Mouse (Mus musculus) kidney, embryonic 16.5 days (tissue): ENCODE data around the gene Ppat. TPM values are rescaled to one million over a fixed set of nuclear protein-coding genes. Genes with fewer than 3 reads are reported as not detected.

ENCODE experiments used
- ATAC-seq: fragments of 200-750 bp; cut with Nextera tagmentation; 2 replicates; pipeline ENCODE4 v1.8.0; 2017; ENCODE audit warnings: moderate TSS enrichment; ENCODE audit not compliant: low FRiP score, low TSS enrichment
- H3K27ac ChIP-seq: fragments of 300-500 bp; sonication (generic); 2 replicates; pipeline ENCODE4 v1.5.1; 2014; ENCODE audit warnings: low read length
- H3K27me3 ChIP-seq: fragments of 300-500 bp; sonication (generic); 2 replicates; pipeline ENCODE4 v1.6.1; 2014; ENCODE audit warnings: low read length, control low read depth, mixed read lengths; ENCODE audit not compliant: insufficient read depth
- H3K36me3 ChIP-seq: fragments of 300-500 bp; sonication (generic); 2 replicates; pipeline ENCODE4 v1.6.1; 2014; ENCODE audit warnings: low read length, control low read depth, mixed read lengths; ENCODE audit not compliant: insufficient read depth
- H3K4me1 ChIP-seq: fragments of 300-500 bp; sonication (generic); 2 replicates; pipeline ENCODE4 v1.6.1; 2014; ENCODE audit warnings: low read length, control low read depth, mixed read lengths; ENCODE audit not compliant: insufficient read depth
- H3K4me2 ChIP-seq: fragments of 300-500 bp; sonication (generic); replicated peaks from 2 replicates; pipeline ENCODE4 v1.6.1; 2014; ENCODE audit warnings: low read depth, low read length
- H3K4me3 ChIP-seq: fragments of 300-500 bp; sonication (generic); 2 replicates; pipeline ENCODE4 v1.5.1; 2014; ENCODE audit warnings: mild to moderate bottlenecking, low read length
- H3K9ac ChIP-seq: fragments of 300-500 bp; sonication (generic); replicated peaks from 2 replicates; pipeline ENCODE4 v1.6.1; 2014; ENCODE audit warnings: low read length
- H3K9me3 ChIP-seq: fragments of 300-500 bp; sonication (generic); 2 replicates; pipeline ENCODE4 v1.6.1; 2016; ENCODE audit warnings: low read length, control low read depth
- WGBS: fragments of 180-500 bp; shearing (Covaris S2); extraction: QIAGEN DNeasy Blood & Tissue Kit; methylation state at CpG from one replicate; pipeline ENCODE4 v1.1.7; 2014; 5-methylcytosine and 5-hydroxymethylcytosine counted together
- polyA plus RNA-seq: library from polyadenylated mRNA; unstranded; fragments of >200 nt; fragmentation: Nextera tagmentation; extraction: Ambion mirVana; gene quantifications from 2 replicates; pipeline ENCODE4 v1.2.1, GENCODE M21; 2015

Gene Ppat
- polyA plus RNA-seq, 1 experiment from 2014 or later = 42.4 TPM

- Histone ChIP-seq H3K4me2 (peak overlapping the region; percentile 70), H3K4me1 (peaks cover 3% of the 10 kb centered on the region; the same call in 1 of the 2 replicates), H3K36me3 (peaks cover 3% of the 10 kb centered on the region), H3K9ac (peak overlapping the region; percentile 85), H3K27me3 (no peaks in the 10 kb centered on the region), H3K4me3 (peak overlapping the region; percentile 77), H3K27ac (peak overlapping the region; percentile 87), H3K9me3 (no peaks in the 10 kb centered on the region)
- no peak for ATAC-seq
- WGBS = 2% methylated on average over 19 of the region's 19 CpGs
Observed at GRCm38 (mm10) chr5:76904713-76905404, 46.5 kb downstream of the Ppat start.

DNA sequence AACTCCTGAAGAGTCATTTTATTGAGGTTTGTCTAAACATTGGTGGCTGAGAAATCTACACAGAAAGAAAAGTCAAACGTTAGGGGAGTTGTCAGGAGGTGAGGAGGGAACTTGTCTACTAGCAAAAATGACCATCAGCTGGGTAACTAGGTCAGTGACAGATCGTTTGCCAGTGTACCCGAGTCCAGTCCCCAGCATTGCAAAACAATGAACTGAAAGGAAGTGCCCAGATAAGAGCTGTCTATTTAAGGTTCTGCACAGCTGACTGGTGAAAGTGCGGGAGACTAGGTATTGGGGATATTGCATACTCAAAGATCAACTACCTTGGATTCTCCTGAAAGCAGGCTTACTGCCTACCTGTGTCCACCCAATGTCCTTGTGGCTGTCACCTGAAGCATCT, 49.2 kb downstream of the Ppat start:
- H3K9ac ChIP-seq = no peak overlapping the region
- ATAC-seq = no peak
- 83% methylated on average over 4 of the region's 4 CpGs for WGBS

DNA sequence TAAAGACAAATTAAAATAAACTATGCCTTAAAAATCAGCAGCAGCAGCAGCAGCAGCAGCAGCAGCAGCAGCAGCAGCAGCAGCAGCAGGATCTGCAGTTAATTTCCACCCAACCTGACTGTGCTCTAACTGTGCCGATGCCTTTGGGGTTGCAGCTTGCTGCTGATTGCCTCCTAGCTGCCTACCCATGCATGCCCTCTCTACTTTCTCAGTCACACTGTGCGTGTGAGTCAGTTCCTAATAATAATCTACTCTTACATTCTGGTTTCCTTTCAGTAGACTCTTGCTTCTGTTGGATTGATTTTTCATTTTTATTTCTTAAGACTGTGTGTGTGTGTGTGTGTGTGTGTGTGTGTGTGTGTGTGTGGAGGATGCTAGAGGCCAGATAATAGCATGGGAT, 58.3 kb downstream of the Ppat start:
- ATAC-seq = no peak
- Histone ChIP-seq H3K27ac (no peak overlapping the region), H3K9ac (no peak overlapping the region), H3K4me3 (no peak overlapping the region), H3K9me3 (no peaks in the 10 kb centered on the region), H3K4me1 (no peaks in the 10 kb centered on the region), H3K27me3 (no peaks in the 10 kb centered on the region), H3K4me2 (no peak overlapping the region), H3K36me3 (peaks cover 12% of the 10 kb centered on the region; the same call in 1 of the 2 replicates)
- WGBS = 79% methylated on average over 2 of the region's 2 CpGs

More for the DNA sequence above, 49.2 kb downstream of the Ppat start:
- Histone ChIP-seq H3K9me3 (no peaks in the 10 kb centered on the region), H3K36me3 (no peaks in the 10 kb centered on the region; the same call in 1 of the 2 replicates), H3K27ac (no peak overlapping the region), H3K27me3 (no peaks in the 10 kb centered on the region), H3K4me3 (no peak overlapping the region), H3K4me2 (no peak overlapping the region), H3K4me1 (peaks cover 3% of the 10 kb centered on the region; the same call in 1 of the 2 replicates)

- ATAC-seq = no peak
- Histone ChIP-seq H3K4me2 (no peak overlapping the region), H3K9me3 (no peaks in the 10 kb centered on the region), H3K27me3 (no peaks in the 10 kb centered on the region), H3K4me1 (no peaks in the 10 kb centered on the region), H3K4me3 (no peak overlapping the region), H3K36me3 (peaks cover 12% of the 10 kb centered on the region; the same call in 1 of the 2 replicates), H3K27ac (no peak overlapping the region), H3K9ac (no peak overlapping the region)
- 76% methylated on average over 2 of the region's 2 CpGs for WGBS
Observed at GRCm38 (mm10) chr5:76892608-76893007, 58.8 kb downstream of the Ppat start.

DNA sequence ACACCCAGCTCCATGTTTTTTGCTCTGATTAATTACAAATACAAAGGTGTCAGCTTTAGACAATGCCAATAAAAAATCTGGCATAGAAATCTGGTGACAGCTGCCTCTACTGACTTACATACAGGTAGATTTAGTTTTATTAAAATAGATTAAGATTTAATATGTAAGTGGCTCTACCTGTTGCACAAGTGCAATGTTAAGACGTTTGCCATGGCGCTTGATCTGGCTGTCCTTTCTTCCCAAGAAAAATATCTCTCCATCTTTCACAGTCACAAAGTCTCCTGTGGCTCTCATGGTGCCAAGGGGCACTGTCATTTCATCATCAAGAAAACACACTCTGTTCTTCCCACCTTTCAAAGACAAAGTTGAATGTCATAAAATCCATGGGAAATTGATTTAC, 64.4 kb downstream of the Ppat start:
- no peak overlapping the region for H3K4me2 ChIP-seq
- H3K9me3 ChIP-seq = no peaks in the 10 kb centered on the region
- no peaks in the 10 kb centered on the region for H3K27me3 ChIP-seq
- H3K9ac ChIP-seq = no peak overlapping the region
- no peak overlapping the region for H3K4me3 ChIP-seq
- 94% methylated on average over 2 of the region's 2 CpGs for WGBS
- no peak for ATAC-seq
- no peak overlapping the region for H3K27ac ChIP-seq
- H3K4me1 ChIP-seq = no peaks in the 10 kb centered on the region
- H3K36me3 ChIP-seq = peaks cover 26% of the 10 kb centered on the region

GRCm38 (mm10) chr5:76884107-76884506, 67.3 kb downstream of the Ppat start:
- ATAC-seq = no peak
- H3K9ac ChIP-seq = no peak overlapping the region
- H3K9me3 ChIP-seq = no peaks in the 10 kb centered on the region
- H3K4me3 ChIP-seq = no peak overlapping the region
- H3K27ac ChIP-seq = no peak overlapping the region
- H3K4me2 ChIP-seq = no peak overlapping the region
- H3K4me1 ChIP-seq = no peaks in the 10 kb centered on the region
- peaks cover 31% of the 10 kb centered on the region for H3K36me3 ChIP-seq
- H3K27me3 ChIP-seq = no peaks in the 10 kb centered on the region
- WGBS = 90% methylated on average over 1 of the region's 1 CpGs

DNA sequence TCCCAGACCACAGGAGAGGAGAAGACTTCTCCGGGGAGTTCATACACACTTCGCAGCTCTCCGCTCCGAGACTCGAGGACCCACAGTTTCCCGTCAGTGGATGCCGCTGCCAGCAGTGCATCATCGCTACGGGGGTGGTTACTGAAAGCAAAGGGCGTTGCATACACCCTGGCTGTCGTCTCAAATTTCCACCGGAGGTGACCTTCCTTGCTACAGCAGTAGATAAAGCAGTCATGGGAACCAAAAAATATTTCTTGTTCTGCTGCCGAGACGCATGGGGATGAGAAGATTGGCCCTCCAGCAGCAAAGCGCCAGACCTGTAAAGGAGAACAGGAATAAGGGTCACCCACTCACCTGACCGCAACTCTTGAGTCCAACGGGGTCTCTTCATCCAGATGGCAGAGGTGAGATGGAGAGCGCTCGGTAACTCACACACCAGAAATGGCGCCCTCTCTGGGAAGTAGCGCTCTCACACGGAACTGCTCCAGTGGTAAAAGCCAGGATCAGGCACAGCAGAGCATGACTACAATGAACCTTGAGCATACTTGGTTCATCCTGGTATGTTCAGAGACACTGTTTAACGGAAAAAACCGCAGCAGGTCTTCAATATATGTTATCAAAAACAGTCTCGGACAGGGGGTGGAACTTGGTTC, 75.1 kb downstream of the Ppat start:
- Histone ChIP-seq H3K4me3 (no peak overlapping the region), H3K9me3 (no peaks in the 10 kb centered on the region), H3K27me3 (no peaks in the 10 kb centered on the region), H3K4me2 (no peak overlapping the region), H3K36me3 (peaks cover 24% of the 10 kb centered on the region), H3K27ac (no peak overlapping the region), H3K9ac (no peak overlapping the region), H3K4me1 (no peaks in the 10 kb centered on the region)
- no peak for ATAC-seq
- WGBS = 83% methylated on average over 25 of the region's 25 CpGs

GRCm38 (mm10) chr5:76869553-76869952, 81.8 kb downstream of the Ppat start:
- Histone ChIP-seq H3K36me3 (no peaks in the 10 kb centered on the region), H3K27ac (no peak overlapping the region), H3K4me2 (peak overlapping the region; percentile 62), H3K4me3 (peak overlapping the region; percentile 46), H3K4me1 (no peaks in the 10 kb centered on the region), H3K9ac (peak overlapping the region; percentile 48), H3K9me3 (no peaks in the 10 kb centered on the region), H3K27me3 (no peaks in the 10 kb centered on the region)
- ATAC-seq = no peak
- WGBS = 61% methylated on average over 6 of the region's 6 CpGs

GRCm38 (mm10) chr5:76868693-76869286, 82.6 kb downstream of the Ppat start:
- H3K4me1 ChIP-seq = no peaks in the 10 kb centered on the region
- WGBS = 22% methylated on average over 16 of the region's 16 CpGs
- H3K9ac ChIP-seq = peak overlapping the region; percentile 48
- H3K27ac ChIP-seq = no peak overlapping the region
- H3K4me2 ChIP-seq = peak overlapping the region; percentile 62
- H3K27me3 ChIP-seq = no peaks in the 10 kb centered on the region
- ATAC-seq = peak; percentile 94
- peak overlapping the region; percentile 46 for H3K4me3 ChIP-seq
- H3K9me3 ChIP-seq = no peaks in the 10 kb centered on the region
- no peaks in the 10 kb centered on the region for H3K36me3 ChIP-seq

GRCm38 (mm10) chr5:76866819-76867218, 84.6 kb downstream of the Ppat start:
- Histone ChIP-seq H3K9ac (no peak overlapping the region), H3K4me3 (no peak overlapping the region), H3K4me2 (no peak overlapping the region), H3K9me3 (no peaks in the 10 kb centered on the region), H3K4me1 (no peaks in the 10 kb centered on the region), H3K36me3 (no peaks in the 10 kb centered on the region), H3K27ac (no peak overlapping the region), H3K27me3 (no peaks in the 10 kb centered on the region)
- WGBS = 55% methylated on average over 8 of the region's 8 CpGs
- no peak for ATAC-seq
